Mouse (Mus musculus): ENCODE measurements around the gene Neu2. TPM values are rescaled to one million over a fixed set of nuclear protein-coding genes. Genes with fewer than 3 reads are reported as not detected.

Neu2 gene
- total RNA-seq, 4 experiments from 2014 or later, result not detected

GRCm38 (mm10) chr1:87541614-87542013 is 31.9 kb downstream of the Neu2 start:
- DNase-seq, result peak; percentile 21

GRCm38 (mm10) chr1:87551008-87551407 is 41.3 kb downstream of the Neu2 start:
- DNase-seq, result peak; percentile 30

- no peak for DNase-seq
These were observed 43.9 kb downstream of the Neu2 start for GRCm38 (mm10) chr1:87553586-87553985.

- no peak for DNase-seq
These were observed 53.3 kb downstream of the Neu2 start for GRCm38 (mm10) chr1:87562967-87563366.

GRCm38 (mm10) chr1:87565760-87566159 is 56.1 kb downstream of the Neu2 start:
- DNase-seq, result no peak

GRCm38 (mm10) chr1:87568398-87568797 is 58.7 kb downstream of the Neu2 start:
- no peak for DNase-seq

- no peak for DNase-seq
These were observed 63.6 kb downstream of the Neu2 start for GRCm38 (mm10) chr1:87573261-87573660.

GRCm38 (mm10) chr1:87573800-87574215 is 64.1 kb downstream of the Neu2 start, which contains the start of gene Ngef:
Gene Ngef (minus strand): TSS chr1:87573870.
- no peak for DNase-seq

GRCm38 (mm10) chr1:87574353-87574752 is 64.7 kb downstream of the Neu2 start:
- peak; percentile 31 for DNase-seq

- DNase-seq, result peak; percentile 85
These were observed 65.1 kb downstream of the Neu2 start for GRCm38 (mm10) chr1:87574785-87575184.

- no peak for DNase-seq
These were observed 69.3 kb downstream of the Neu2 start for GRCm38 (mm10) chr1:87578965-87579364.

GRCm38 (mm10) chr1:87580824-87581223 is 71.1 kb downstream of the Neu2 start:
- no peak for DNase-seq

- DNase-seq, result no peak
These were observed 79.5 kb downstream of the Neu2 start for GRCm38 (mm10) chr1:87589162-87589561.

GRCm38 (mm10) chr1:87589980-87590379 is 80.3 kb downstream of the Neu2 start:
- DNase-seq, result no peak

GRCm38 (mm10) chr1:87594261-87594660 is 84.6 kb downstream of the Neu2 start:
- DNase-seq, result no peak

GRCm38 (mm10) chr1:87594671-87595070 is 85.0 kb downstream of the Neu2 start:
- no peak for DNase-seq

- no peak for DNase-seq
These were observed 90.8 kb downstream of the Neu2 start for GRCm38 (mm10) chr1:87600533-87600932.

- no peak for DNase-seq
These were observed 92.1 kb downstream of the Neu2 start for GRCm38 (mm10) chr1:87601801-87602200.

GRCm38 (mm10) chr1:87603389-87603788 is 93.7 kb downstream of the Neu2 start:
- no peak for DNase-seq

- no peak for DNase-seq
These were observed 95.6 kb downstream of the Neu2 start for GRCm38 (mm10) chr1:87605296-87605695.

GRCm38 (mm10) chr1:87607385-87608091 is 97.8 kb downstream of the Neu2 start:
- DNase-seq, result no peak

- no peak for DNase-seq
These were observed 98.8 kb downstream of the Neu2 start for GRCm38 (mm10) chr1:87608416-87609046.

GRCm38 (mm10) chr1:87614576-87615295 is 105.0 kb downstream of the Neu2 start:
- no peak for DNase-seq

Data from adrenal gland, adult 8-10 months (tissue).